Mouse (Mus musculus) 3134 (cell line): Measurements from ENCODE around the gene 4930426L09Rik.

Experiments
- DNase-seq: peaks from one replicate; pipeline ENCODE4 v3.0.0-alpha.2; 2011; ENCODE audit warnings: low spot score; ENCODE audit not compliant: insufficient read length; ENCODE audit errors: extremely low read depth

The 4930426L09Rik gene

GRCm38 (mm10) chr2:18969066-18969681, 29.0 kb upstream of the 4930426L09Rik start:
- DNase-seq = no peak

DNA sequence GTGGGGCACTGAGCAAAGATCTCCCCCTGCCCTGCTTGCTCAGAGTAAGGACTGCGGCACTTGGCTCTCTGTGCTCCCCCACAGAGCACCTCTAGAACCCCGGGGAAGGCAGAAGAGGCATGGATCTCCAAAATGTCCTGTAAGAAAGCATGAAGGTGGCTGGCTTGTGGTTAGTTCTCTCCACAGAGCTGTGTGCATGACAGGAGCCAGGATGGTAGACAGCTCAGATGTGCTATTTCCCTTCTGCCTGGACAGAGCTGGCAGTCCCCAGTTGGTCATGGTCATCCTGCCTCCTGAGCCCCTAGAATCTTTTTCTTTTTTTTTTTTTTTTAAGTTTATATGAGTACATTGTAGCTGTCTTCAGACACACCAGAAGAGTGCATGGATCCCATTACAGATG, 27.7 kb upstream of the 4930426L09Rik start:
- DNase-seq = no peak

GRCm38 (mm10) chr2:18971564-18971963, 26.6 kb upstream of the 4930426L09Rik start:
- no peak for DNase-seq

DNA sequence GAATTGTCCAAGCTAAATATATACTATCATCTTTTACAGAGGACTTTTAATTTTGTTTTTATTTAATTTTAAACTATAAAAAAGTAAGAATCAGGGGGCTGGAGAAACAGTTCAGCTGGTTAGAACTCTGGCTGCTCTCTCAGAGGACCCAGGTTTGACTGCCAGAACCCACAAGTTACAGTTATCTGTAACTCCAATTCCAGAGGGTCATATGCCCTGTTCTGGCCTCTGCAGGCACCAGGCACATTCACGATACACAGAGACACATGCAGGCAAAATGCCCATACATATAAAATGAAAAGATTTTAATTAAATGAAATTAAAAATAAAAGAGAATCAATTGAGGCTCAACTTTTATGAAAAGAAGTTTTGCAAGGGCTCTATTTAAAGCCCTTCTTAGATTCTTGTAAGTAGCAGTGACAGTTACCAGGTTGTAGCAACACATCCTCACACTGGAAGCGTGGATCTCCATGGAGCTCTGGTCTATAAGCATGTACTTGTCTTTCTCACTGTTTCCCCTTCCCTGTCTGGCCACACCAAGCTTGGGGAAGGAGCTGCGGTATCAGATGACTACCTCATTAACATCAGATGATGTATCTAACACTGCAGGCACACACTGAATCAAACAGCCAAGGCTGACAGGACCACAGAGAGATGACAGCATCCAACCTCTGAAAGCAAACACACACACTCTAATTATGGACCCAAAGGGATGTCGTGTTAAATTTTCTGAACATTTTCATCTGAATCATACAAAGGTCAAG, 23.1 kb upstream of the 4930426L09Rik start:
- DNase-seq = no peak

GRCm38 (mm10) chr2:18976175-18976574, 22.0 kb upstream of the 4930426L09Rik start:
- DNase-seq = no peak

GRCm38 (mm10) chr2:18977201-18977805, 20.8 kb upstream of the 4930426L09Rik start:
- no peak for DNase-seq

- DNase-seq = no peak
Measured at GRCm38 (mm10) chr2:18979046-18979445, 19.1 kb upstream of the 4930426L09Rik start.

- no peak for DNase-seq
Measured at GRCm38 (mm10) chr2:18979675-18980074, 18.5 kb upstream of the 4930426L09Rik start.

- no peak for DNase-seq
Measured at GRCm38 (mm10) chr2:18982581-18982980, 15.6 kb upstream of the 4930426L09Rik start.

- DNase-seq = no peak
Measured at GRCm38 (mm10) chr2:18983546-18983945, 14.6 kb upstream of the 4930426L09Rik start.

- DNase-seq = peak; percentile 27
Measured at GRCm38 (mm10) chr2:18984095-18984847, 13.9 kb upstream of the 4930426L09Rik start.

DNA sequence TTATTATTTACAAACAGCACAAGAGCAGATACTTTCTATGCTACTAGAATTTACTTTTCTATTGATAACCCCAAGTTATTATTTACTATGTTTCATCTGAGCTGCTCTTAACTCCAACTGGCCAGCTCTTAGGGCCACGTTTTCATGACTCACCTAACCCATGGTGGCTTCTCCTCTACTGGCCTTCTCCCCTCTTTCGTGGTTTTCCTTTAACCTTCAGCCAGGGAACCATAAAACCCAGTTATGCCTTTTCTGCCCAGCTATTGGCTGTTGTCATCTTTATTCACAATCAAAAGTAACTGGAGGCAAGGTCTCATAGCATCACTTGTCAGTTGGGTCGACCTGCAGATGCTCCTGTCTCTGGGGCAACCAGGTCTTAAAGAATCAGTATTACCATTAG, 12.6 kb upstream of the 4930426L09Rik start:
- DNase-seq = peak; percentile 23

DNA sequence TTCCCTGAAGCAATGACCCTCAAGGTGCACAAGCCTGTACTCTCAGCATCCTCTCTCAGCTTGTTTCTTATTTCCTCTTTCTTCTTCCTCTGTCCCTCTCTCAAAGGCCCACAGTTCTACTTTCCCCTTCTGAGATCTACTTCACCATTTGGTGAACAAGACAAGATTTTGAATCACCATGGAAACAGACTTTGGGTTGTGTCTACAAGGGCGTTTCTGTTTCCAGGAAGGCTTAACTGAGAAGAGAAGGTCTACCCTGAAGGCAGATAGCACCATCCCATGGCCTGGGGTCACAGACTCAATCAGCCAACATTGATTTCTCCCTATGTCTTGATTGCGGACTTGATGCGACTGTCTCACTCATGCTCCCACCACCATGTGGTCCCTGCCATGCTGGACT, 9.3 kb upstream of the 4930426L09Rik start:
- no peak for DNase-seq

GRCm38 (mm10) chr2:18992512-18993510, 5.3 kb upstream of the 4930426L09Rik start:
- DNase-seq = peak; percentile 30

DNA sequence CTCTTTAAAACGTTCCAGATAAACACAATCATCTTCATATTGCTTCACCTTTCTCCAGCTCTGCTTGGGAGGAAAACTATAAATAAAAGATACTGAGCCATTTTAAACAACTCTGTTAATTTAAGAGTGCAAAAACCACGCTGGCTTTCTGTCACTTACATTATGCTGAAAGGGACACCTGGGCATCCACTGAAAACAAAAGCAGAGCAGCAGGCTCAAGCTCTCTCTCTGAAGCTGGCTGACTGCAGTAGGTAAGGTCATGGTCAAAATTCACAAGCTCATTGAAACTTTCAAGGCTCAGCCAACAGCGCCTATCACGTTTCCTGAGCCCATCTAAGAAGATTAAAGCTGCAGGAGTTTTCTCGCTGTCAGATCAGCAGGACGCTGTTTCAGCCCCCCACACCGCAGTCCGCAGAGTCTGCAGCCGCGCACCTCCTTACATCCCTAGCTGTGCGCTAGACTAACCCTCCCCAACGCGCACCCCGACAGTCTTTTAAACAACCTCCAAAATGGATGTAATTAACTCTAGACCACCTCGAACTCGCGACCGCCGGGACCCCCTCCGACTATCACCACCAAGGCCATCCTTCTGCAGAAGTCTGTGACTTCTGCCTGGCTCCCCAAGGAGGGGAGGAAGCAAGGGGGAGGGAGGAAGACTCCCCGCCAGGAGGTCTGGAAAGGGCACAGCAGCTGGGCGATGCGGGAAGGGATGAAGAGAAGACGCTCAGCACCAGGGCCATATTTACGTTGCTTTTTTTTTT, 1.5 kb upstream of the 4930426L09Rik start:
- DNase-seq = peak; percentile 42

DNA sequence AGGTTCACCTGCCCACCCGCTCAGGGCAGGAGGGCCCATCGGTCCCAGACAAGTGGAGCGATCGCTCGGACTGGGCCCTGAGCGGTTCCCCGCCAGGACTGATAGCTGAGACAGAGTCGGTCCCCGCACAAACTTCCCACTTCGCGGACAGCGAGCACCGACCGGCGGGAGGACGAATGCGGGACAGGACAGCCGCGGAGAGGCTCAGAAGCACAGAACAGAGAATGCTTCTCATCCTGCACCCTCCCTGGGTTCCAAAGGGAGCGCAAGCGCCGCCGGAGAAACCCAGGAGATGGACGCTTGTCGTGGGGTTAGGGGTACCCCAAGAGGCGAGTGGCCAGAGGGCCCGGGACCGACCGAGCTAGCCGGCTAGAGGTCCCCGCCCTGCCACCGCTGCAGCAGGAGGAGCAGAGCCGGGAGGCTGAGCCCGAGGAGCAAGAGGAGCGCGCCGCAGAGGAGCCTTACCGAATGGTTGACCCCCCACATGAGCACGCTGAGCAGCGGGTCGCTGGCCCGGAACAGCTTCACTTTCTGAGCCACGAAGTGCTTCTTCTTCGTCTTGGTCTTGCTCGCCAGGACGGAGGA, 664 bp upstream of the 4930426L09Rik start:
- DNase-seq = peak; percentile 75

DNA sequence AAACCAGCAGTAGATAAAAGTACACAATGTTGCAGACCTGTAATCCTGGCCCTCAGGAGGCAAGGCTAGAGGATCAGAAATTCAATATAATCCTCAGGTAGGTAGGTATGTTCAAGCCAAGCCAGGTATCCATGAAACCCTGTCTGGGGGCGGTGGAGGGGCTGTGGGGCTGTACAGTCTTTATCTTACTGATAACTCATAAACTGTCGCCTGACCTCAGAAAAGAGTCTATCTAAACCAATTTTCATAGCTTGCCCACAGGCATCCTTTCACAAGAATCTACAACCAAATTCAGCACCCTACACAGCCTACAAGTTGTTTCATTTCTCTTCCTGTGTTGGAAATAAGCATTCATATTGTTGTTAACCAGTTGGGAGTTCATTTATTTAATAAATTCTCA, 1.3 kb downstream of the 4930426L09Rik start:
- DNase-seq = no peak

DNA sequence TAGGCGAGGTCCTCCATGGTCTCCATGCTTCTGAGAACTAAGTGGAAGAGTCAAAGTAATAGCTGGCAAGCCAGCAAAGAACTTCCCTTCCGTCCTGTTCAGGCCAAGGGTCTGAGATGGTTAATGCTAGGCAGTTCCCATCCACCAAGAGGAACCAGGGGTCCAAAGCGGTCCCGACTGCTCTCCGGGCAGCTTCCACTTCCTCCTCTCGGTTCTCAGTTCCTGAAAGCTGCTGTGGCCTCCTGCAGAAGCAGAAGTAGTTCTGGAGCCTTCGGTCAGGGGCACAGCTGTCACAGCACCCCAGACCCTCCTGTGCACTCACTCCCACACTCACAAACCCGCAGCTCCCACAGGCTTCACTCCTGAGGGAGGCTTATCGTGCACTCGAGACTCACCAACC, 6.7 kb downstream of the 4930426L09Rik start:
- DNase-seq = no peak

GRCm38 (mm10) chr2:19006124-19006523, 8.0 kb downstream of the 4930426L09Rik start:
- no peak for DNase-seq
